22 mouse cellular contexts compared by ENCODE assay signal in the genomic region with DNA sequence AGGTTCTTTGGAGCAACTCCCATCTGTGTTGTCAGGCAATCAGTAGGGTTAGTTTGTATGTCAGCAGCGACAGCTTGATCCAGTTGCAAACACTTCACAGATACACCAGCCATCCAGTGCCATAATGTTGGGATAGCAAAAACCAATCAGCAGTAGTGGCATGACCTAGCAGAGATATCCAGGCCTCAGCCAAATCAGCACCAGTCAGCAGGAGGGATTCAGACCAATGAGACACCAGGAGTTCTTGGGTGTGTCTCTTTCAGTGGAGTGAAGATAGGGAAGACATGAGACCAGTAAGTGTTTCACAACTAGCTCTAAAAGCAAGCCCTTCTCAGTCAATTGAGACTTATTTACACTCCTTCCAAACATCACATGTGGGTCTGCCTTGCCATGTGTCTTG. TPM values are rescaled to one million over a fixed set of nuclear protein-coding genes. Genes with fewer than 3 reads are reported as not detected.
DNase-seq lines count a peak whose midpoint lies in the region; ATAC-seq and TF ChIP-seq lines count a peak whose summit lies in the region.
"Had no signal": no experiment of that assay in that cellular context is flagged by ENCODE, and none has a peak within 500 bp of the region (broad histone marks: within the 10 kb centered on the region; RNA-seq: fewer than 3 reads in every experiment).

No protein-coding gene starts in this region.

- no peak for TF ChIP-seq POLR2A in bone marrow, adult 2 months (IDR thresholded peaks at IDR 0.05; ENCODE audit: borderline replicate concordance, control insufficient read depth, low read depth, low read length)

- no peak overlapping the region for H3K4me3 ChIP-seq in heart, embryonic 11.5 days (ENCODE audit: low read depth, low read length)
- no peak overlapping the region for H3K4me3 ChIP-seq in bone marrow, adult 2 months (replicated peaks; ENCODE audit: control insufficient read depth, low read depth, low read length)
- no peak overlapping the region for H3K4me3 ChIP-seq in liver, embryonic 12.5 days
- H3K4me3 ChIP-seq: embryonic facial prominence, embryonic 12.5 days; heart, embryonic 13.5 days; megakaryocyte, embryonic 14.5 days; midbrain, embryonic 15.5 days; myocyte had no signal

- no peaks in the 10 kb centered on the region for H3K36me3 ChIP-seq in heart, embryonic 11.5 days (ENCODE audit: control insufficient read depth, insufficient read depth, low read length)
- peaks cover 2% of the 10 kb centered on the region; the same call in 1 of the 2 replicates for H3K36me3 ChIP-seq in liver, embryonic 12.5 days
- H3K36me3 ChIP-seq: embryonic facial prominence, embryonic 12.5 days; heart, embryonic 13.5 days; midbrain, embryonic 15.5 days had no signal

- H3K27ac ChIP-seq in heart, embryonic 11.5 days (ENCODE audit: low read depth, low read length) = no peak overlapping the region
- H3K27ac ChIP-seq in bone marrow, adult 2 months (ENCODE audit: control insufficient read depth, insufficient read depth, low read depth, low read length, poor library complexity) = 0 out of 2 replicates have a peak overlapping the region, but pooled peaks have one; percentile 1
- H3K27ac ChIP-seq in liver, embryonic 12.5 days = peak overlapping the region; percentile 59; the same call in 1 of the 2 replicates
- H3K27ac ChIP-seq: embryonic facial prominence, embryonic 12.5 days; heart, embryonic 13.5 days; midbrain, embryonic 15.5 days had no signal

- DNase-seq in heart, postnatal 10 days = no peak
- no peak for DNase-seq in kidney, postnatal 25 days
- no peak for DNase-seq in cerebellum, postnatal 25 days
- DNase-seq: adrenal gland, adult 2 months; cerebellum, adult 8-10 months; gastrocnemius, postnatal 36 days; heart, postnatal 36 days; kidney, adult 11 months; right cerebral cortex, postnatal 25 days; thymus, postnatal 36 days had no signal

- H3K27me3 ChIP-seq in heart, embryonic 11.5 days (ENCODE audit: control insufficient read depth, insufficient read depth, low read length) = peaks cover 7% of the 10 kb centered on the region
- peaks cover 9% of the 10 kb centered on the region; the same call in 1 of the 2 replicates for H3K27me3 ChIP-seq in liver, embryonic 12.5 days (replicated peaks)
- H3K27me3 ChIP-seq: embryonic facial prominence, embryonic 12.5 days; midbrain, embryonic 15.5 days had no signal

- intact Hi-C loops in heart, postnatal 10 days (cut with DNase I) = no loop called here

- no peak for TF ChIP-seq CTCF in bone marrow, adult 2 months (IDR thresholded peaks at IDR 0.05; ENCODE audit: control insufficient read depth, insufficient read depth, low read length)

- peak; percentile 75 for ATAC-seq in heart, embryonic 11.5 days (replicated peaks; ENCODE audit: insufficient number of reproducible peaks, low FRiP score, low TSS enrichment)
- ATAC-seq in liver, embryonic 12.5 days = peak; percentile 98
- ATAC-seq in megakaryocyte progenitor cell, adult 5-6 weeks (replicated peaks; ENCODE audit: poor library complexity) = peak; percentile 85
- no peak for ATAC-seq in granulocyte monocyte progenitor cell, adult 5-6 weeks (replicated peaks; ENCODE audit: poor library complexity, severe bottlenecking)
- ATAC-seq: forebrain, embryonic 16.5 days; hindbrain, embryonic 16.5 days; midbrain, embryonic 15.5 days had no signal

- no peak overlapping the region for H3K9ac ChIP-seq in heart, embryonic 11.5 days (ENCODE audit: low read depth, low read length)
- H3K9ac ChIP-seq in liver, embryonic 12.5 days = no peak overlapping the region
- H3K9ac ChIP-seq: embryonic facial prominence, embryonic 12.5 days; heart, embryonic 13.5 days; midbrain, embryonic 15.5 days had no signal

- H3K4me1 ChIP-seq in heart, embryonic 11.5 days (ENCODE audit: control insufficient read depth, insufficient read depth, low read length) = no peaks in the 10 kb centered on the region
- no peaks in the 10 kb centered on the region; the same call in 1 of the 2 replicates for H3K4me1 ChIP-seq in bone marrow, adult 2 months (ENCODE audit: control insufficient read depth, insufficient read depth, low read length)
- peaks cover 35% of the 10 kb centered on the region for H3K4me1 ChIP-seq in liver, embryonic 12.5 days
- H3K4me1 ChIP-seq: embryonic facial prominence, embryonic 12.5 days; heart, embryonic 13.5 days; midbrain, embryonic 15.5 days had no signal

- WGBS in heart, embryonic 11.5 days (ENCODE audit: insufficient replicate concordance) = 80% methylated on average over 1 of the region's 1 CpGs
- 80% methylated on average over 1 of the region's 1 CpGs for WGBS in bone marrow, adult 2 months
- 62% methylated on average over 1 of the region's 1 CpGs for WGBS in liver, embryonic 12.5 days (ENCODE audit: insufficient replicate concordance)

- no peak overlapping the region for H3K4me2 ChIP-seq in heart, embryonic 11.5 days
- H3K4me2 ChIP-seq in liver, embryonic 12.5 days = no peak overlapping the region
- H3K4me2 ChIP-seq: embryonic facial prominence, embryonic 12.5 days; heart, embryonic 13.5 days; midbrain, embryonic 15.5 days had no signal

- H3K9me3 ChIP-seq in heart, embryonic 11.5 days (replicated peaks; ENCODE audit: control insufficient read depth, low read length) = no peaks in the 10 kb centered on the region
- H3K9me3 ChIP-seq in liver, embryonic 12.5 days (replicated peaks) = 0 out of 2 replicates have a peak, but pooled peaks cover 7% of the 10 kb centered on the region
- H3K9me3 ChIP-seq: embryonic facial prominence, embryonic 12.5 days; midbrain, embryonic 15.5 days had no signal

RNA-seq across cellular contexts. Expression of a gene that starts 7.7 kb away (rescaled TPM):
- 1.6 and 1.8 TPM in 2 replicates for polyA plus RNA-seq in heart, embryonic 11.5 days (2014; fragmentation: Nextera tagmentation; extraction: Ambion mirVana)
- total RNA-seq in heart, postnatal 10 days (2021) = 1 to 10 TPM; 3.6 TPM
- 14.1 and 22.3 TPM in 2 replicates for polyA plus RNA-seq in bone marrow, adult 2 months (2011; ENCODE audit: insufficient read depth, insufficient read length, low replicate concordance, missing spikeins)
- 10.6 and 11.8 TPM in 2 replicates for polyA plus RNA-seq in liver, embryonic 12.5 days (2016; fragmentation: Nextera tagmentation; extraction: Ambion mirVana)
- 2.1 and 2.2 TPM in 2 replicates for total RNA-seq in megakaryocyte progenitor cell, adult 5-6 weeks (2015)
- total RNA-seq in megakaryocyte progenitor cell, adult 5-6 weeks (2017) = 1.00 and 1.7 TPM in 2 replicates
- total RNA-seq in granulocyte monocyte progenitor cell, adult 5-6 weeks (2014; fragmentation: Nextera tagmentation) = 3.4 and 3.7 TPM in 2 replicates
- 0.69 and 1.4 TPM in 2 replicates for total RNA-seq in granulocyte monocyte progenitor cell, adult 5-6 weeks (2017)

RNA-seq across cellular contexts. Expression of a gene that starts 44.6 kb away (rescaled TPM):
- 121 and 139 TPM in 2 replicates for polyA plus RNA-seq in heart, embryonic 11.5 days (2014; fragmentation: Nextera tagmentation; extraction: Ambion mirVana)
- 100 to 1,000 TPM; 124 to 126 TPM for total RNA-seq in heart, postnatal 10 days (2021)
- polyA plus RNA-seq in bone marrow, adult 2 months (2011; ENCODE audit: insufficient read depth, insufficient read length, low replicate concordance, missing spikeins) = 22.8 and 33.6 TPM in 2 replicates
- polyA plus RNA-seq in liver, embryonic 12.5 days (2016; fragmentation: Nextera tagmentation; extraction: Ambion mirVana) = 52.6 and 52.8 TPM in 2 replicates
- 45.4 and 48.6 TPM in 2 replicates for total RNA-seq in megakaryocyte progenitor cell, adult 5-6 weeks (2015)
- total RNA-seq in megakaryocyte progenitor cell, adult 5-6 weeks (2017) = 40.3 and 41.4 TPM in 2 replicates
- total RNA-seq in granulocyte monocyte progenitor cell, adult 5-6 weeks (2014; fragmentation: Nextera tagmentation) = 52.6 and 66.6 TPM in 2 replicates
- 48.4 and 54.3 TPM in 2 replicates for total RNA-seq in granulocyte monocyte progenitor cell, adult 5-6 weeks (2017)
